Mouse (Mus musculus) left cerebral cortex, postnatal 10 days (tissue): ENCODE measurements around the gene Ppef2. TPM values are rescaled to one million over a fixed set of nuclear protein-coding genes. Genes with fewer than 3 reads are reported as not detected.

Source experiments
- DNase-seq, 2 experiments: peaks; one replicate each; pipeline ENCODE4 v3.0.0; 2021 to 2022; ENCODE audit warnings: low spot score in 2 of 2, mixed read lengths in 1 of 2; ENCODE audit errors: extremely low spot score in 1 of 2
- intact Hi-C: fragments of 180-260 bp; cut with DNase I; formaldehyde crosslinking; loops from one replicate; pipeline ENCODE4 v1.15.1; 2025
- total RNA-seq, 2 experiments: library from RNA; stranded (reverse); gene quantifications; 2 replicates each; pipeline ENCODE4 v1.2.3; 2021

Ppef2 gene
- total RNA-seq, 2 experiments from 2014 or later = 0.47 to 0.66 TPM

DNA sequence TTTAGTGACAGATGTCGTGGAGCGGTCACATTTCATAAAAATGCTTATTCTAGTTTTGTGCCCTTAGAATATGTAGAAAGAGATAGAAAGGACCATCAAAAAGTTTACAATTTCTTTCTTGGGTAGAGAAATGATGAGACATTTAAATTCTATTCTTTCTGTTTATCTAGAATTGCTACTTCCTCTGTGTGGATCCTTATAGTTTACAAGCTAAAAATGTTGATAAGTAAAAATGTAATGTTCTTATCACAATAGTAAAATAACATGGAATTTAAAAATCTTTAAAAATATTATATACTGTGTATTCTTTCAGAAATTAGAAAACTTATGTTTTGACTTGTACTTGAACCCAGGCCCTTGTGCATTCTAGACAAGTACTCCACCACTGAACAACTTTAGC lies 11.2 kb downstream of the Ppef2 start:
- DNase-seq = no peak
- intact Hi-C loops = no loop called here

GRCm38 (mm10) chr5:92240769-92241168 lies 15.3 kb downstream of the Ppef2 start:
- DNase-seq = peak in 1 of 2 experiments; percentile 34

DNA sequence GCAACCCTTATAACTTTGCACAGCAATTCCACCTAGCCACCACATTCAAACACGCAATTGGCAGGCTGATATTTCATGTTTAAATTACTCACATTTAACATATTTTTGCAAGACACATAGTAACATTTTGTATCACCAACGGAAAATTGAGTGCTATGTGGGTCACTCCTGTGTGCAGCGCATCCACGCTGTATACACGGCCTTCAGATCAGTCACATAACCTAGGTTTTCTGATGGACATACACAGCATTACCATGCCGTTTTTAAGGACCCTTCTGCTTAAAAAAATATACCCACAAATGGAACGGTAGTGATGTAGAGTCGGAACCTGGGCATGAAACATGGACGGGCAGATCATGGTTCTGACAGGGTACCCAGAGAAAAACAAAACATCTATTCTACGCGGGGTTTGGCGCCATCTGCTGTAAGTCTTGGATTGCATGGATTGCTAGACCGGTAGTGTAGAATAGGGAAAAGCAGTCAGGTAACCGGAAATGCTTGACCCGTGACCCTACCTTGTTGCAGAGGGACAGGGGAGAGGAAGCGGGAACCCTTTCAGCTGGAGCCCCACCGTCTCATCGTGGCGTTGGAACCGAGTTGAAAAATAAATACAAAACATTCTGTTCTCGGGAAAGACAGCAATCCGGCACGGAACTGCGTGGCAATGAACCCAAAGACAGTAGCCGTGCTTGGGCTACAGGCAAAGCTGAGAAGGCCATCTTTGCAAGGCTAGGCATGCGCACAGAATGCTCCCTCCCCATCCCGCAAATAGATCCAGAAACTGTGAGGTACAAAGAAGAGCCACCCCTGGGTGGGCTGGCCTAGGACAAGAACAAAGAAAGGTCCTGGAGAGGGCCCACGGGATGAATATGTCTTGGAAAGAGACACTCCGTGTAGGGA lies 16.5 kb downstream of the Ppef2 start:
- peak; percentile 64 to 67 for DNase-seq
- intact Hi-C loops = no loop called here

More at GRCm38 (mm10) chr5:92240769-92241168, 15.3 kb downstream of the Ppef2 start:
- intact Hi-C loops = no loop called here

DNA sequence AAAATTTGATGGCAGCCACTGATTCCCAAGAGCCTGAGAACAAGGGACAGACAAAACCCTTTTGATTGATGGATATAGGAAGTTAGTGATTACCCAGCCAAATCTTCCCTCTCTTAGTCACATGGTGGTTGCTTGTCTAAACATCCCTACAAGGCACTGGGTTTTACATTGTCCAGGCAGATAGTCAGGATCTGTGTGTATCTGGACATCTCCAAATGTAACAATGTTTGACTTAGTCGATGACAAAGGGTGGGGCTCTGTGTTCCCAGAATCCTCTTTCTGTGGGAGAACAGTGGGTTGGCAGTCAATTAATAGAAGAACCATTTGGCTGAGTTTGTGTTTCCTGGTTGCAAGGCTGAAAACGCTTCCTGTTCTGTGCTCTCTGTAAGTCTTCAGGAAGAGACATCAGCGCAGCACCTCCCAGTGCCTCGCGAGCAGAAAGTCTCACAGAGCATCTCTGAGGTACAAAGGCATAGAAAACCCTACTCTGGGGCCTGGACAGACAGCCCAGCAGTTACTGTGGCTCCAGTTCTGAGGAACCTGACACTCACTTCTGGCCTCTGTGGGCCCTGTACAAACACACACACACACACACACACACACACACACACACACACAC lies 21.0 kb downstream of the Ppef2 start:
- intact Hi-C loops = no loop called here
- no peak for DNase-seq

DNA sequence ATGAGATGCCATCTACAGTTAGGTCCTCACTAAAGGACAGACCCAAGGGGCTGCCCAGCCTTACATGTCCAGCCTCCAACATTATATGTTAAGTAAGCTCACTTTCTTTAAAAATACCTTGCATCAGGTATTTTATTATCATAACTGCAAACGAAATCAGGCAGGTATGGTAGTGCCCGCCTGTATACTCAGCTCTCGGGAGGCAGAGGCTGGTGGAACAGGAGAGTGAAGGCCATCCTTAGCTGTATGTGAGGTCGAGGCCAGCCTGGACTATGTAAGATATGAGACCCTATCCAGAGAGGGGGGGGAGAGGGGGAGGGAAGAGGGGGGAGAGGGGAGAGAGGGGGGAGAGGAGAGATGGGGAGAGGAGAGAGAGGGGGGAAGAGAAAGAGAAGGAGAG lies 22.7 kb downstream of the Ppef2 start:
- intact Hi-C loops = no loop called here
- DNase-seq = no peak

DNA sequence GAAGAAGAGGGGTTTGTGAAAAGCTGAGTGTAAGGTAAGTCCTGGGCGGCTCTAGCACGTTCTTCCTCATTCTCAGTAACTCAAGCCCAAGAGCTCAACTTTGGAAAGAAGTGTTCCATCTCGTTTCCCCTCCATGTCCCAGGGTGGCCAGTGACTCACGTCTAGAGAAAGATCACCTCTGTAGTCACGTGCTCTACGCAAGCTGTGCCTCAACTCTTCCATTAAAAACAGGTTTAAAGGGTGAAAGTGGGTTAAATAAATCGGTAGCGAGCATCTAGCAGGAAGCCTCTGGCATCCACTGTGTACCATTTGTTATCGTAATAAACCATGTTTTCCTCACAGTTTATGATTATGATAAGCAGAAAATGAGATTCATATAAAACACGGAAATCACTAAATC lies 24.2 kb downstream of the Ppef2 start:
- no peak for DNase-seq
- intact Hi-C loops = no loop called here

GRCm38 (mm10) chr5:92230306-92230705 lies 25.8 kb downstream of the Ppef2 start:
- intact Hi-C loops = no loop called here
- no peak for DNase-seq

- intact Hi-C loops = no loop called here
Measured at GRCm38 (mm10) chr5:92229514-92229913, 26.6 kb downstream of the Ppef2 start.

GRCm38 (mm10) chr5:92228776-92229175 lies 27.3 kb downstream of the Ppef2 start:
- intact Hi-C loops = no loop called here
- DNase-seq = no peak

More at GRCm38 (mm10) chr5:92229514-92229913, 26.6 kb downstream of the Ppef2 start:
- DNase-seq = no peak

- DNase-seq = no peak
Measured at GRCm38 (mm10) chr5:92227782-92228181, 28.3 kb downstream of the Ppef2 start.

GRCm38 (mm10) chr5:92220287-92220902 lies 35.7 kb downstream of the Ppef2 start:
- intact Hi-C loops = no loop called here
- DNase-seq = no peak

More at GRCm38 (mm10) chr5:92227782-92228181, 28.3 kb downstream of the Ppef2 start:
- intact Hi-C loops = no loop called here

DNA sequence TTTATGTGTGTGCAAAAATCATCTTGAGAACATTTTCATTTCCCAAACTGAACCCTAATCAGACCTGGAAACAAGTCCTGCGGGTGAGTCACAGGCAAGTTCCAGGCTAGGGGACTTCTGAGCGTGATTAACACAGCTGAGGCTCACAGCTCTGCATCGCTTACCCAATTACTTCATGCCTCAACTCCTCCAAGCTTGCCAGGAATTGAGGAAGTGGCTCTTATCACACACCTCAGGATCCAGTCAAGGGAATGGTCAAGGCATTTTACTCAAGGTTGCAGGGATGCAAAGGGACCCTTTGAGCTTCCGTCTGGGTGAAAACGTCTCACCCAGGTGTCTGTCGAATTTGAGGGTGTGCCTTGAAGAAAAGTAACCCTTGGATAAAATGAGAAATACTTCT lies 36.3 kb downstream of the Ppef2 start:
- intact Hi-C loops = no loop called here
- DNase-seq = no peak

- intact Hi-C loops = no loop called here
- no peak for DNase-seq
Measured at GRCm38 (mm10) chr5:92218915-92219793, 36.9 kb downstream of the Ppef2 start.

DNA sequence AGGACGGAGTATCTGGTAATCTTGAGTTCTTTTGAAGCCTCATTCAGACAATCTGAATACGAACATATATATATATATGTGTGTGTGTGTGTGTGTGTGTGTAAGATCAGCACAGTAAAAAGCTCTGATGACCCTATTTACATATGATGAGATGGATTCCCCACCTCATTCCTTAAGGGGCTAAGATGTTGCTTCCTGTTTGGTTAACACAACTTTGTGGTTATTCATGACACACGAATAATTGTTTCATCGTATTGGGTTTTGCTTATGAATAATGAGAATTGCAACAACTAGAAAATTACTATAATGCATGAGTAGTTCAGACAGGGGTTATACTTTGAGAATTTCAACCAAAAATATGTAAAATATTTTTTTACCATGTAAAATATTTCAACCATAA lies 40.8 kb downstream of the Ppef2 start, which contains the start of gene U90926:
TSS of gene U90926 (minus strand) at position 101 of the 400 bp plus-strand sequence.
- no peak for DNase-seq
- intact Hi-C loops = no loop called here

DNA sequence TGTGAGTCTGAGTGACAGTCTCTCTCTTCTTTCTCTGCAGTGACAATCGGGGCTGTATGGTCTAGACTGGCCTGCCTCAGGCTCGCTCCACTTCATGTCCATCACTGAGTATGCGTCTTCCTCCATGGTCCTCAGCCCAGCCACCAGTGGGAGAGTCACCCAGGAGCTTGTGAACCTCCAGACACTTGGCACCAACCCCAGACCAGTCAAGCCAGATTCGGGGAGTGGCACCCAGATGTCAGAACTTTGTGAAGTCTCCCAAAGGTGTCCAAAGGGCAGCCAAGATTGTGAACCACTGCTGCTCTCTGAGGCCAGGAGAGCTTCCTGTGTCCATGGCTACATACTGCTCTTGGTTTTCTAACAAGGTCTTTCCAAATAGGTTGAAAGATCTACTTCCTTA lies 43.8 kb downstream of the Ppef2 start:
- DNase-seq = no peak
- intact Hi-C loops = no loop called here

- intact Hi-C loops = no loop called here
- no peak for DNase-seq
Measured at GRCm38 (mm10) chr5:92210205-92210604, 45.9 kb downstream of the Ppef2 start.

GRCm38 (mm10) chr5:92206121-92206520 lies 50.0 kb downstream of the Ppef2 start:
- intact Hi-C loops = no loop called here
- no peak for DNase-seq

DNA sequence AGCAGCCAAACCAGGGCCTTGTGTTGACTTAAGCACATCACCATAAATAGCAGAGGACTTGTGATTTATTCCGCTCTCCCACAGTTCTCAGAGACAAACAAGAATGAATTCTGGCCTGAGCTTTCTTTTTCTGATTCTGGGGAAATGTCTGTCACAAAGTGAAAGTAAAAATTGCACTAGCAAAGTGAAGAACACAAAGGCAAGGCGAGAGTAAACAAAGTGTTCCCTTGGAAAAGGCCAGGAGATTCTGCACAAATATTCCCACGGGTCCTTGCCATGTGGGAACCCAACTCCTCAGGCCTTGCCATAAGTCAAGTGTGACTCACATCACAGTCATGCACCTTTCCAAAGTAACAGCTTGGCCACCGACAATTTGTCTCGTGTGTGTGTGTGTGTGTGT lies 50.4 kb downstream of the Ppef2 start:
- DNase-seq = no peak
- intact Hi-C loops = no loop called here

- intact Hi-C loops = no loop called here
- DNase-seq = no peak
Measured at GRCm38 (mm10) chr5:92205184-92205583, 50.9 kb downstream of the Ppef2 start.
